Mouse (Mus musculus): ENCODE data around the gene Hist4h4.

Hist4h4 gene

DNA sequence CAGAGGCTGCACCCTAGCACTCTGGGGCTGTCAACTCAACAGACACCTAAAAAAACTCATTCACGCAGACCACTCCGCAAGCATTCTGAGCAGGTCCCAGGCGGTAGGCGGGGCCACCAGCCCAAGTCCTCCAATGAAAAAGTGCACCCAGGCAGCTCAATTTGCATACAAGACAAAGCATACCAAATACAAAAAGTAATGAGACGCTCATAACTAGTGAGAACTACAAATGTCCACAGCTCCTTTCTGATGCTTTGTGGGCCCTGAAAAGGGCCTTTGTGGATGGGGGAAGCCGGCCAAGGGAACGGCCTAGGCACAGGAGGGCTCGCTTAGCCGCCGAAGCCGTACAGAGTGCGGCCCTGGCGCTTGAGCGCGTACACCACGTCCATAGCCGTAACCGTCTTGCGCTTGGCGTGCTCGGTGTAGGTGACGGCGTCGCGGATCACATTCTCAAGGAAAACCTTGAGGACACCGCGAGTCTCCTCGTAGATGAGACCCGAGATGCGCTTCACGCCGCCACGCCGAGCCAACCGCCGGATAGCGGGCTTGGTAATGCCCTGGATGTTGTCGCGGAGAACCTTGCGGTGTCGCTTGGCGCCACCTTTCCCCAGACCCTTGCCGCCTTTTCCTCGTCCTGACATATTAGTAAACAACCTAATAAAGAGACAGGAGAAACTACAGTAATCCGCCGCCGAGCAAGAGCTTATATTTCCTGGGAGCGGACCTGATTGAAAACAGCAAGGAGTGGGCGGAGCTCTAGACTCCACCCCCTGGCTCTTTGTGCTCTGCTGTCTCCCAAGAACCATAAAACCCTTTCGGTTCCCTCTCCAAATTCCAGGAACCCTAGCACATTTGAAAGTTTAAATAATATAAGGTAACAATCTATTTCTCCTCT is at the start of gene Hist4h4:
Gene Hist4h4 (minus strand): TSS at position 677 of the 895 bp plus-strand sequence.
- DNase-seq, result peak; percentile 98

- DNase-seq, result no peak
Observed at GRCm38 (mm10) chr6:136852762-136853161, 48.5 kb upstream of the Hist4h4 start.

DNA sequence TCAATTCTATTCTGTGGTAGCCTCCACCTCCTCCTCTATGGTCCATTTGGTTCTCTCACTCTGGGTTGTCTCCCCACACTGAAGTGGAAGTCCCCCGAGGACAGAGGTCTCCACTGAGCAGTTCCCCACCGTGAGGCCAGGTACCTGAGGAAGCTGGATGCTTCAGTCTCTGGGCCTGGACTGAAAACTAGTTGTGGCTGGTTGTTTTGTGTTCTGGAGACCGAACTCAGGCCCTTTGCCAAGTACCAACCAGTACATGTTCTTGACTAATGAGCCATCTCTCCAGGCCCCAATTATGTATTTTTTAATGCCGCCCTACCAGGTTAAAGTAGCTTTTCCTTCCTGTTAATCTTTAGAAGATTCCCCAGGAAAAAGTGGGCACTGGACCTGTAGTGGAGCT is 48.1 kb upstream of the Hist4h4 start:
- no peak for DNase-seq

DNA sequence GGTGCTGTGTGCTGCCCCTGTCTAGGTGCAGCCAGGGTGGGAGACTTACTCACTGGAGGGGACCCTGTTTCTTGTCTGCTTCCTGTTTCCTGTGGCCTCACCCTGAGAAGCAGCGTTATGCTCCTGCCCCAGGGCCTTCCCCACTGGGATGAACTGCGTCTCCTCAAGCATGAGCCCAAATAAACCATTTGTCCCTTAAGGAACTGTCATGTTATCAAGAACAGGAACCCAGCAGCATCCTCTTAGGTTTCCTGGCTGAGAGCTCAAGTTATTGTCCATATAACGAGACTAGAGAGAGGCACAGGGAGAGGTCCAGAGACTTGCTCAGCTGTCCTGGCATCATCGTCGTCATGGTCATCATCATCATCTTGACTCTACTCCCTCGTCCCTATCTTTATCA is 46.1 kb upstream of the Hist4h4 start:
- DNase-seq, result no peak

DNA sequence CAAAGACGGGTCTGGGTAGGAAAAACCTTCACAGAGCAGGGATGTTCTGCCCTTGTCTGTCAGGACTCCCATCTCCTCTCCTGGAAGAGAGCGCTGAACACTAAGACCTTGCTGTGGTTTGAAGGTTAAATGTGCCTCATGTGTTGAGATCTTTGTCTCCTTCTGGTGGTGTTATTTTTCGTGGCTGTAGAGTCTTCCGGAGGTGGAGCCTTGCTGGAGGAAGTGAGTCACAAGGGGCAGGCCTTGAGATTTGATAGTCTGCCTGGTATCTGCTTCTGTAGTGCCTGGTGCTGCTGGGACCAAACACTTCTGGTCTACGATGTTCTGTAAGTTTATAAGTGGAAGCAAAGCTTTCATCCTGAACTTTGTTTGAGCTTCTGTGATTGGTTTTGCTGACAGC is 44.8 kb upstream of the Hist4h4 start:
- DNase-seq, result no peak

DNA sequence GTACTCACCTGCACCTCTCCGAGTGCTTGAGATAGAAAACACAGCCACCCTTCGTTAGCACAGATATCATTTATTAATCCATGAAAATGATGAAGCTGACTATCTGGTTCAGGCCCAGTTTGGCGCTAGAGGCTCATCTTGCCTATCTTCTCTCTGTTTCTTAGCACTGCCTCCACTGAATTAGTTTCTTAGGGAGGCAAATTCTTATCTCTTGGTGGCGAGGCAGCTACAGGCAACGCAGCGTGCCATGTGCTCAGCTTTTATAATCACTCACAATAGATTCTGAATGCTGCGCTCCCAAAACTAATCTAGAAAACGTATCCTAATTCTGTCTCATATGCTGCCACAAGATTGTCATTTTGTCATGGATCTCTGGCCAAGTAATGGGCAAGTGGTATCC is 44.2 kb upstream of the Hist4h4 start:
- DNase-seq, result no peak

DNA sequence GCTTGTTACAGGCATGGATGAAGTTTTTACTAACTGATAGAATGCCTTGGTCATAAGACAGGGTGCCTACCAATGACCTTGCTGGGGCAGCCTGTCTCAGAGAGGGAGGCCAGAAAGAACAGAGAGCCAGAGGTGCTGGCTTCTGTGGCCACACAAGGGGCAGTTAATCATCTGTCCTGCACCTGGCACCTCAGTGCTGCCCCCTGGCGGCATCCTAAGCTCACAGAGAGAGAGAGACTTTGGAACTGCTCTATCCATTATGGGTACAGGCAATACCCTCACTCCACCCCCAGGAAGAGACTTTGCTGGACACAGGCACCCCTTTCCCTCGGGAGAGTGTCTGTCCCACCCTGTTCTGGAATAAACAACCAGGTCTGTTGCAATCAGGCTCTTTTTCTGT is 43.6 kb upstream of the Hist4h4 start:
- DNase-seq, result no peak

- no peak for DNase-seq
Observed at GRCm38 (mm10) chr6:136847267-136847666, 43.1 kb upstream of the Hist4h4 start.

GRCm38 (mm10) chr6:136845706-136846480 is 41.7 kb upstream of the Hist4h4 start:
- no peak for DNase-seq

- DNase-seq, result no peak
Observed at GRCm38 (mm10) chr6:136844903-136845302, 40.7 kb upstream of the Hist4h4 start.

- DNase-seq, result no peak
Observed at GRCm38 (mm10) chr6:136837323-136837722, 33.1 kb upstream of the Hist4h4 start.

DNA sequence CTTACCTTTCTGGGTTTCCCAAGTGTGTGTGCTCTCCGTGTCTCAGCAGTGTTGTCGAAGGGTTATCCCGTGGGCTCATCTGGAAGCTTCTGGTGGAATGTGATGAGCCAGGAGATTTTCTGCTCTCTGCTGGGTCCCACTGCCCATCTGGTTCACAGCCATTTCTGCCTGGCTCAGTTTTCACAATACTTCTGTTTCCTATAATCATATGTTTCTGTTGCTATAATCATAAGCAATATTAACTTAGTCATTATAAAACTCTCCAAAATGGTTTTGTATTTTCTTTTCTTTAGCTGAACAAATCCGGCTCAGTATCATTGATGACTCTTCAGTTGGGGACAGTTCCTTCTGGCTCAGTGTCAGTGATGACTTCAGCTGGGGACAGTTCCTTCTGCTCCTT is 31.1 kb upstream of the Hist4h4 start, which contains the start of gene Smco3:
Gene Smco3 (minus strand): TSS at position 101 of the 400 bp plus-strand sequence.
- no peak for DNase-seq

- DNase-seq, result no peak
Observed at GRCm38 (mm10) chr6:136831712-136832111, 27.5 kb upstream of the Hist4h4 start.

DNA sequence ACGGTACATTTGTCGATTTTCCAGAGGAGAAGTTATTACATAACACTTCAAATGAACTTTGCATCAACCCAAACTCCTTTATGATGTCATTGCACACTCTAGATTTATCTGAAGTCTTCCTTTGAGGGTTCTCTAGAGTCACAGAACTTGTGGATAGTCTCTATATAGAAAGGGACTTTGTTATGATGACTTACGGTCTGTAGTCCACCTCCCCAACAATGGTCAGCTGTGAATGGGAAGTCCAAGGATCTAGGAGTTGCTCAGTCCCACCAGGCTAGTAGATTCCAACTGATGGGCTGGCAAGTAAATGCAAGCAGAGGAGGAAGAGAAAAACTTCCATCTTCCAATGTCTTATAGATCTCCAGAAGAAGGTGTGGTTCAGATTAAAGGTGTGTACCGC is 24.5 kb upstream of the Hist4h4 start:
- no peak for DNase-seq

- DNase-seq, result peak; percentile 100
Observed at GRCm38 (mm10) chr6:136827881-136828561, 23.8 kb upstream of the Hist4h4 start, which contains the start of gene Wbp11. TSS of gene Wbp11 (minus strand) at chr6:136828233.

GRCm38 (mm10) chr6:136827516-136827880 is 23.3 kb upstream of the Hist4h4 start, which contains the start of gene BC049715:
TSS of gene BC049715 (plus strand) at chr6:136827626.
- no peak for DNase-seq

DNA sequence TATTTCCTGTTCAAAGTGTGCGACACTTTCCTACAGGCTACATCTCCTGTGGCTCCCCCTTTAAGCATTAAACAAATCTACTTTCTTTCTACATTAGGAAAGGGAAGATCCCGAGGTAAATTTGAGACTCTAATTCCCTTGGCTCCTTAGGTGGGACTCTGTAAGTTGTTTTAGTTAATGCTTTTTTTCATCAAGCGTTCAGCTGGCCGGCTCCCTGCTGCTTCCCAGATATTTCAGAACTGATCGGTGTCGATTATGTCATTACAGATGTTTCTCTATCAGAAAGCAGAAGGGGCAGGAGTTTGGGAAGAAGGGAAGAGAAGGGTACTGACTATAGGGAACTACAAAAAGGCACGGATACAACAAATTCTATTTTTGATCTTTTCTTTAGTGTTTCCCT is 22.9 kb upstream of the Hist4h4 start:
- no peak for DNase-seq

GRCm38 (mm10) chr6:136824987-136825386 is 20.8 kb upstream of the Hist4h4 start:
- DNase-seq, result no peak

GRCm38 (mm10) chr6:136821086-136821485 is 16.9 kb upstream of the Hist4h4 start:
- no peak for DNase-seq

DNA sequence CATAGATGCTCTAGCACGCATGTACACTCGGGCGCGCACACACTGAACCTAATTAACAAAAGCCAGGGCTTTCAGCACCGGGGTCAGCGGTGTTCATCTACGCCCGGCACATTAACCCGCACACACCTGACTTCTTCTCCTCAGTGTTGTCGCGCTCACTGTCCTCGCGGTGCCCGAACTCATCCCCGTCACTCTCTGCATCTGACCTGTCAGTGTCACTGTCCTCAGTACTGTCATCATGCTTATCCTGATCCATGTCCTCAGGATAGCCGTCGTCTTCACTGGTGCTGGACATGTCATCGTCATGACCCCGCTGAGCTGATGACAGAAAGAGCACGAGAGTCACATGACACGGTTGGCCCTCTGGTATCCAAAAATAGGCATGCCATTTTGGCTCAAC is 16.2 kb upstream of the Hist4h4 start:
- no peak for DNase-seq

- no peak for DNase-seq
Observed at GRCm38 (mm10) chr6:136817549-136817948, 13.3 kb upstream of the Hist4h4 start.

GRCm38 (mm10) chr6:136816826-136817225 is 12.6 kb upstream of the Hist4h4 start:
- DNase-seq, result no peak

GRCm38 (mm10) chr6:136815381-136815780 is 11.2 kb upstream of the Hist4h4 start:
- DNase-seq, result no peak

All from cerebellum, adult 9-10 months (tissue).